Mouse (Mus musculus) C2C12 (cell line): Measurements from ENCODE around the gene Olfr1111.
"Not testable (repeated sequence)": the region's sequence is repeated elsewhere in the genome, so short reads cannot be mapped to it uniquely, and the experiment has no call there.

Source experiments
- CEBPB ChIP-seq: IDR thresholded peaks from one replicate; pipeline ENCODE4 v1.6.1; 2011; ENCODE audit warnings: low read depth, mild to moderate bottlenecking, control low read depth, moderate library complexity
- CTCF ChIP-seq: IDR thresholded peaks from one replicate; pipeline ENCODE4 v1.5.1; 2011; ENCODE audit not compliant: control insufficient read depth, insufficient read depth, insufficient read length
- FOSL1 ChIP-seq: IDR thresholded peaks from one replicate; pipeline ENCODE4 v1.8.0; 2011; ENCODE audit warnings: mild to moderate bottlenecking, low read length; ENCODE audit not compliant: poor library complexity, insufficient read depth, severe bottlenecking
- MAX ChIP-seq: IDR thresholded peaks from one replicate; pipeline ENCODE4 v1.6.1; 2011; ENCODE audit warnings: mild to moderate bottlenecking, control low read depth
- MYOD1 ChIP-seq: IDR thresholded peaks from one replicate; pipeline ENCODE4 v1.6.1; 2011; ENCODE audit warnings: low read depth; ENCODE audit not compliant: control insufficient read depth, insufficient read length
- MYOG ChIP-seq: IDR thresholded peaks from one replicate; pipeline ENCODE4 v1.6.1; 2011; ENCODE audit not compliant: control insufficient read depth, insufficient read length; ENCODE audit errors: extremely low read depth
- USF1 ChIP-seq: IDR thresholded peaks from one replicate; pipeline ENCODE4 v1.6.1; 2011; ENCODE audit warnings: low read depth, mild to moderate bottlenecking, control low read depth, moderate library complexity

- TF ChIP-seq CTCF, MAX, CEBPB, USF1, MYOG, FOSL1, MYOD1: not testable (repeated sequence)
These were observed 15.3 kb upstream of the Olfr1111 start for GRCm38 (mm10) chr2:87167731-87168130.
